Mouse (Mus musculus) kidney, adult 2 months (tissue): ENCODE results near the gene Dusp18. TPM values are rescaled to one million over a fixed set of nuclear protein-coding genes. Genes with fewer than 3 reads are reported as not detected.
A peak's percentile ranks its signal among the peaks of the same experiment; 100 is the strongest.

ENCODE experiments used
- DNase-seq: peaks from one replicate; pipeline ENCODE4 v3.0.0; 2021
- H3K27ac ChIP-seq: fragments of 200-500 bp; 2 replicates; pipeline ENCODE4 v1.5.1; 2012; ENCODE audit warnings: low read depth, low read length, control low read depth, inconsistent platforms; ENCODE audit not compliant: insufficient read depth
- H3K27me3 ChIP-seq: fragments of 200-500 bp; replicated peaks from 2 replicates; pipeline ENCODE4 v1.6.1; 2012; ENCODE audit warnings: mild to moderate bottlenecking, moderate library complexity, low read length, inconsistent platforms; ENCODE audit not compliant: control insufficient read depth, insufficient read depth
- H3K36me3 ChIP-seq: fragments of 200-500 bp; 2 replicates; pipeline ENCODE4 v1.6.1; 2012; ENCODE audit warnings: mild to moderate bottlenecking, moderate library complexity, low read length, inconsistent platforms; ENCODE audit not compliant: control insufficient read depth, insufficient read depth
- H3K4me1 ChIP-seq: fragments of 200-500 bp; 2 replicates; pipeline ENCODE4 v1.6.1; 2011; ENCODE audit warnings: low read length; ENCODE audit not compliant: control insufficient read depth, insufficient read depth
- H3K4me3 ChIP-seq: fragments of 200-500 bp; 2 replicates; pipeline ENCODE4 v1.5.1; 2011; ENCODE audit warnings: mild to moderate bottlenecking, low read depth, low read length, control low read depth; ENCODE audit not compliant: insufficient read depth
- CTCF ChIP-seq: fragments of 200-500 bp; conservative IDR thresholded peaks from 2 replicates; pipeline ENCODE4 v1.5.1; 2011; ENCODE audit warnings: low read depth, mild to moderate bottlenecking, control low read depth, low read length, moderate library complexity, mixed read lengths; ENCODE audit not compliant: insufficient read depth, insufficient read length
- POLR2A ChIP-seq: fragments of 200-500 bp; IDR thresholded peaks from one replicate; pipeline ENCODE4 v1.6.1; 2011; ENCODE audit warnings: low read depth, low read length, control low read depth
- WGBS: fragments of 180-500 bp; shearing (Covaris S2); methylation state at CpG from one replicate; pipeline ENCODE4 v1.1.7; 2018; 5-methylcytosine and 5-hydroxymethylcytosine counted together
- polyA plus RNA-seq: library from polyadenylated mRNA; depleted of rRNA; stranded (reverse); fragments of >200 nt; gene quantifications from 2 replicates; pipeline ENCODE4 v1.2.3, GENCODE M21; 2012

The Dusp18 gene
- polyA plus RNA-seq, 1 experiment = 7.1 TPM

GRCm38 (mm10) chr11:3893970-3894369 is 1.1 kb upstream of the Dusp18 start:
- no peak for DNase-seq
- Histone ChIP-seq H3K36me3 (no peaks in the 10 kb centered on the region), H3K4me3 (no peak overlapping the region; the same call in 1 of the 2 replicates), H3K27me3 (no peaks in the 10 kb centered on the region), H3K27ac (no peak overlapping the region), H3K4me1 (0 out of 2 replicates have a peak, but pooled peaks cover 3% of the 10 kb centered on the region)
- 85% methylated on average over 6 of the region's 6 CpGs for WGBS
- TF ChIP-seq CTCF (no peak), POLR2A (no peak)

DNA sequence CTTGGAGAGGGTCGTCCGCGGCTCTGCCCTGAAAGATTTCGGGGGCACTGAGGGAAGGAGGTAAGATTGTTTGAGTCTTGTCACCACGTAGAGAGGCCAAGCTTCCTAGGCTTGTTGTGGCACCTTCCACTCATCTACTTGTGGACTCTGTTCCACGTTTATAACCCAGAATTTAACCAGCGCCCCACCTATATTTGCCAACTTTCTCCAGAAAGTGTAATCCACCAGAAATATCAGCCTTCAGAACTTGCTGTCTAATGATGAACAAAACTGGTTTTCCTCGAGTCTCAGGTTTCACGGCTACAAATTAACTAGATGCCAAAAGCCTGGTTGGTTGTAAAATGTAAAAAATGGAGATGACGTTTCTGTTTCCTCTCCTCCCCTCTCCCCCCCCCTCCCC is 418 bp downstream of the Dusp18 start:
- 2% methylated on average over 10 of the region's 10 CpGs for WGBS
- peak overlapping the region; percentile 49 for H3K27ac ChIP-seq
- H3K36me3 ChIP-seq = no peaks in the 10 kb centered on the region
- no peak for TF ChIP-seq POLR2A
- no peak for TF ChIP-seq CTCF
- no peaks in the 10 kb centered on the region for H3K27me3 ChIP-seq
- 0 out of 2 replicates have a peak, but pooled peaks cover 3% of the 10 kb centered on the region for H3K4me1 ChIP-seq
- H3K4me3 ChIP-seq = peak overlapping the region; percentile 65
- peak; percentile 69 for DNase-seq

DNA sequence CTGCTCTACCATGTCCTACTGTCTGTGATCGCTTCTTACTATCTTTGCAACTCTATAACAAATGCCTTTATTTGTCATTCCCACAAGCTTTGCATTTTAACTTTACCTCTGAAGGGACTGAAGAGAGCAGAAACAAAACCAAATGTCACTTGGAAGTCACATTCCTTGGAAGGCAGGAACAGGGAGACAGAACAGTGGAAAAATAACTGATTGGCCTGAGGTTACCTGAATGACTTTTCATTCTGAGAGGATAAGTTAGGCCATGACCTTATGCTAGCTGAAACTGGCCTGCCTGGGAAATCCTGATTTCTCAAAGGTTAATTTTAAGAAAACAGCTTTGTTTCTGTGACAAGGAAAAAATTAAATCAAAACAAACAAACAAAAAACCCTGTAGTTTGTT is 893 bp downstream of the Dusp18 start:
- H3K27ac ChIP-seq = peak overlapping the region; percentile 86
- 74% methylated on average over 1 of the region's 1 CpGs for WGBS

DNA sequence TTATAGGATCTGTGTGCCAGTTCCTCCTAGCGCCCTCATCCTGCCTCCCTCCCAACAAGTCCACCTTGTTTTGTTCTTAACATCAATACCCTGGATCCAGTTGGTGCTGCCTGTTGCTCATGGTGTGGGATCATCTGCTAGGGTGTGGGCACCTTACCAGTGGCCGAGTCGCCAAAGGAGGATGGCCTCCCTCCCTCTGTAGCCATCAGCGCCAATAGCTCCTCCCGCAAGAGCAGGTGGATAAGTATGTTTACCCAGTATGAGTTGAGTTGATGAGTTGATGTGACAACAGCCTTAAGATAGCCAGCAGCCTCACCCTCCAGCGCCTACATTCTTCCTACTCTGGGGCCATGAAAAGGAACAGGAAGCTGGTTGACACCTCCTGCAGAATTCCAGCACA is 5.3 kb downstream of the Dusp18 start:
- Histone ChIP-seq H3K4me3 (no peak overlapping the region), H3K36me3 (no peaks in the 10 kb centered on the region), H3K27ac (no peak overlapping the region), H3K27me3 (no peaks in the 10 kb centered on the region), H3K4me1 (peaks cover 6% of the 10 kb centered on the region; the same call in 1 of the 2 replicates)
- WGBS = 80% methylated on average over 6 of the region's 6 CpGs
- no peak for TF ChIP-seq POLR2A
- no peak for TF ChIP-seq CTCF
- no peak for DNase-seq

More for the DNA sequence above, 893 bp downstream of the Dusp18 start:
- TF ChIP-seq CTCF (no peak), POLR2A (no peak)
- H3K27me3 ChIP-seq = no peaks in the 10 kb centered on the region
- H3K4me1 ChIP-seq = 0 out of 2 replicates have a peak, but pooled peaks cover 3% of the 10 kb centered on the region
- no peaks in the 10 kb centered on the region for H3K36me3 ChIP-seq
- peak; percentile 52 for DNase-seq
- H3K4me3 ChIP-seq = no peak overlapping the region

- peaks cover 6% of the 10 kb centered on the region; the same call in 1 of the 2 replicates for H3K4me1 ChIP-seq
- no peak overlapping the region for H3K27ac ChIP-seq
- no peaks in the 10 kb centered on the region for H3K36me3 ChIP-seq
- WGBS = 82% methylated on average over 3 of the region's 3 CpGs
- DNase-seq = no peak
- H3K4me3 ChIP-seq = no peak overlapping the region
- H3K27me3 ChIP-seq = no peaks in the 10 kb centered on the region
- TF ChIP-seq POLR2A (no peak), CTCF (no peak)
These were observed 7.5 kb downstream of the Dusp18 start for GRCm38 (mm10) chr11:3902516-3902915.

- peak overlapping the region; percentile 54; the same call in 1 of the 2 replicates for H3K27ac ChIP-seq
- peaks cover 6% of the 10 kb centered on the region; the same call in 1 of the 2 replicates for H3K4me1 ChIP-seq
- no peak for TF ChIP-seq POLR2A
- no peak for TF ChIP-seq CTCF
- DNase-seq = peak; percentile 98
- H3K36me3 ChIP-seq = no peaks in the 10 kb centered on the region
- no peaks in the 10 kb centered on the region for H3K27me3 ChIP-seq
- WGBS = 18% methylated on average over 5 of the region's 5 CpGs
- H3K4me3 ChIP-seq = no peak overlapping the region
These were observed 8.0 kb downstream of the Dusp18 start for GRCm38 (mm10) chr11:3903046-3903445.

- no peaks in the 10 kb centered on the region for H3K27me3 ChIP-seq
- 69% methylated on average over 6 of the region's 6 CpGs for WGBS
- peaks cover 6% of the 10 kb centered on the region; the same call in 1 of the 2 replicates for H3K4me1 ChIP-seq
- H3K36me3 ChIP-seq = no peaks in the 10 kb centered on the region
- DNase-seq = no peak
- no peak for TF ChIP-seq CTCF
- no peak for TF ChIP-seq POLR2A
- H3K27ac ChIP-seq = no peak overlapping the region
- H3K4me3 ChIP-seq = no peak overlapping the region
These were observed 9.6 kb downstream of the Dusp18 start for GRCm38 (mm10) chr11:3904673-3905072.

- no peak overlapping the region for H3K4me3 ChIP-seq
- H3K36me3 ChIP-seq = no peaks in the 10 kb centered on the region
- WGBS = 100% methylated on average over 1 of the region's 1 CpGs
- no peak for DNase-seq
- no peaks in the 10 kb centered on the region for H3K27me3 ChIP-seq
- no peak overlapping the region for H3K27ac ChIP-seq
- TF ChIP-seq POLR2A (no peak), CTCF (no peak)
- H3K4me1 ChIP-seq = peaks cover 6% of the 10 kb centered on the region; the same call in 1 of the 2 replicates
These were observed 10.4 kb downstream of the Dusp18 start for GRCm38 (mm10) chr11:3905446-3905845.
